Mouse (Mus musculus) hindbrain, embryonic 12.5 days (tissue): ENCODE measurements at regions not wholly inside any gene's neighbourhood (a gene's known extent, or its start where the extent isn't known, plus 50 kb on each side); places are given as distances from the start of the nearest gene placed in this dataset.
A peak's percentile ranks its signal among the peaks of the same experiment; 100 is the strongest.

Experiments used
- ATAC-seq: fragments of 200-750 bp; cut with Nextera tagmentation; 2 replicates; pipeline ENCODE4 v1.8.0; 2017; ENCODE audit warnings: moderate TSS enrichment; ENCODE audit not compliant: low FRiP score
- H3K27ac ChIP-seq: fragments of 300-500 bp; sonication (generic); 2 replicates; pipeline ENCODE4 v1.5.1; 2016; ENCODE audit warnings: mild to moderate bottlenecking
- H3K27me3 ChIP-seq: fragments of 300-500 bp; sonication (generic); 2 replicates; pipeline ENCODE4 v1.6.1; 2016; ENCODE audit warnings: mild to moderate bottlenecking
- H3K36me3 ChIP-seq: fragments of 300-500 bp; sonication (generic); 2 replicates; pipeline ENCODE4 v1.6.1; 2016; ENCODE audit warnings: mild to moderate bottlenecking
- H3K4me1 ChIP-seq: fragments of 300-500 bp; sonication (generic); 2 replicates; pipeline ENCODE4 v1.6.1; 2016
- H3K4me2 ChIP-seq: fragments of 300-500 bp; sonication (generic); replicated peaks from 2 replicates; pipeline ENCODE4 v1.6.1; 2016; ENCODE audit warnings: mild to moderate bottlenecking
- H3K4me3 ChIP-seq: fragments of 300-500 bp; sonication (generic); 2 replicates; pipeline ENCODE4 v1.5.1; 2016; ENCODE audit warnings: mild to moderate bottlenecking
- H3K9ac ChIP-seq: fragments of 300-500 bp; sonication (generic); 2 replicates; pipeline ENCODE4 v1.6.1; 2016; ENCODE audit warnings: mild to moderate bottlenecking, moderate library complexity
- H3K9me3 ChIP-seq: fragments of 300-500 bp; sonication (generic); replicated peaks from 2 replicates; pipeline ENCODE4 v1.6.1; 2016; ENCODE audit warnings: mild to moderate bottlenecking
- WGBS: fragments of 180-500 bp; shearing (Covaris S2); methylation state at CpG from one replicate; pipeline ENCODE4 v1.1.7; 2016; 5-methylcytosine and 5-hydroxymethylcytosine counted together

- no peak for ATAC-seq
- H3K27ac ChIP-seq: peak overlapping the region; percentile 57; the same call in 1 of the 2 replicates
Measured at GRCm38 (mm10) chr2:166414856-166415255, 259.4 kb upstream of the Sulf2 start.

GRCm38 (mm10) chr2:166412031-166412858 is 256.8 kb upstream of the Sulf2 start:
- Histone ChIP-seq H3K9ac (no peak overlapping the region), H3K27ac (peak overlapping the region; percentile 64), H3K9me3 (peaks cover 5% of the 10 kb centered on the region; the same call in 1 of the 2 replicates), H3K27me3 (peaks cover 3% of the 10 kb centered on the region; the same call in 1 of the 2 replicates), H3K4me1 (peaks cover 48% of the 10 kb centered on the region), H3K36me3 (no peaks in the 10 kb centered on the region), H3K4me2 (no peak overlapping the region), H3K4me3 (no peak overlapping the region)
- peak; percentile 35; the same call in 1 of the 2 replicates for ATAC-seq
- WGBS: 23% methylated on average over 17 of the region's 17 CpGs

More at GRCm38 (mm10) chr2:166414856-166415255, 259.4 kb upstream of the Sulf2 start:
- H3K4me2 ChIP-seq: no peak overlapping the region
- H3K36me3 ChIP-seq: no peaks in the 10 kb centered on the region
- H3K4me3 ChIP-seq: no peak overlapping the region
- 89% methylated on average over 8 of the region's 8 CpGs for WGBS
- H3K9ac ChIP-seq: no peak overlapping the region
- no peaks in the 10 kb centered on the region for H3K27me3 ChIP-seq
- H3K4me1 ChIP-seq: peaks cover 46% of the 10 kb centered on the region
- no peaks in the 10 kb centered on the region for H3K9me3 ChIP-seq

GRCm38 (mm10) chr2:166409391-166409790 is 253.9 kb upstream of the Sulf2 start:
- no peak overlapping the region for H3K9ac ChIP-seq
- no peak overlapping the region for H3K27ac ChIP-seq
- peaks cover 3% of the 10 kb centered on the region; the same call in 1 of the 2 replicates for H3K27me3 ChIP-seq
- peaks cover 5% of the 10 kb centered on the region; the same call in 1 of the 2 replicates for H3K9me3 ChIP-seq
- H3K4me3 ChIP-seq: no peak overlapping the region
- H3K4me2 ChIP-seq: no peak overlapping the region
- 84% methylated on average over 5 of the region's 5 CpGs for WGBS
- peaks cover 47% of the 10 kb centered on the region for H3K4me1 ChIP-seq
- no peak for ATAC-seq
- no peaks in the 10 kb centered on the region for H3K36me3 ChIP-seq

- no peaks in the 10 kb centered on the region for H3K36me3 ChIP-seq
- no peak overlapping the region for H3K4me2 ChIP-seq
- no peak overlapping the region for H3K27ac ChIP-seq
- no peak for ATAC-seq
- peaks cover 47% of the 10 kb centered on the region for H3K4me1 ChIP-seq
- 90% methylated on average over 4 of the region's 4 CpGs for WGBS
- no peak overlapping the region for H3K4me3 ChIP-seq
- H3K27me3 ChIP-seq: peaks cover 3% of the 10 kb centered on the region; the same call in 1 of the 2 replicates
- no peak overlapping the region for H3K9ac ChIP-seq
- peaks cover 5% of the 10 kb centered on the region; the same call in 1 of the 2 replicates for H3K9me3 ChIP-seq
Measured at GRCm38 (mm10) chr2:166408806-166409205, 253.3 kb upstream of the Sulf2 start.

- 42% methylated on average over 16 of the region's 16 CpGs for WGBS
- no peak overlapping the region for H3K27ac ChIP-seq
- peaks cover 50% of the 10 kb centered on the region for H3K4me1 ChIP-seq
- H3K4me2 ChIP-seq: no peak overlapping the region
- no peak overlapping the region for H3K4me3 ChIP-seq
- no peak for ATAC-seq
- H3K9ac ChIP-seq: no peak overlapping the region
- peaks cover 5% of the 10 kb centered on the region; the same call in 1 of the 2 replicates for H3K9me3 ChIP-seq
- peaks cover 3% of the 10 kb centered on the region; the same call in 1 of the 2 replicates for H3K27me3 ChIP-seq
- H3K36me3 ChIP-seq: no peaks in the 10 kb centered on the region
Measured at GRCm38 (mm10) chr2:166408009-166408408, 252.5 kb upstream of the Sulf2 start.

- no peaks in the 10 kb centered on the region for H3K36me3 ChIP-seq
- WGBS: 82% methylated on average over 11 of the region's 11 CpGs
Measured at GRCm38 (mm10) chr2:166406826-166407225, 251.4 kb upstream of the Sulf2 start.

GRCm38 (mm10) chr2:166403319-166403718 is 247.9 kb upstream of the Sulf2 start:
- H3K27me3 ChIP-seq: peaks cover 16% of the 10 kb centered on the region
- H3K36me3 ChIP-seq: no peaks in the 10 kb centered on the region
- no peak overlapping the region for H3K4me3 ChIP-seq
- peaks cover 44% of the 10 kb centered on the region for H3K4me1 ChIP-seq
- WGBS: 61% methylated on average over 10 of the region's 10 CpGs
- ATAC-seq: no peak
- no peaks in the 10 kb centered on the region for H3K9me3 ChIP-seq
- H3K27ac ChIP-seq: no peak overlapping the region
- H3K9ac ChIP-seq: no peak overlapping the region
- no peak overlapping the region for H3K4me2 ChIP-seq

More at GRCm38 (mm10) chr2:166406826-166407225, 251.4 kb upstream of the Sulf2 start:
- H3K4me1 ChIP-seq: peaks cover 40% of the 10 kb centered on the region
- no peak overlapping the region for H3K4me3 ChIP-seq
- H3K4me2 ChIP-seq: no peak overlapping the region
- no peak overlapping the region for H3K27ac ChIP-seq
- peaks cover 5% of the 10 kb centered on the region; the same call in 1 of the 2 replicates for H3K9me3 ChIP-seq
- no peak overlapping the region for H3K9ac ChIP-seq
- H3K27me3 ChIP-seq: peaks cover 3% of the 10 kb centered on the region; the same call in 1 of the 2 replicates
- no peak for ATAC-seq

GRCm38 (mm10) chr2:166401860-166402259 is 246.4 kb upstream of the Sulf2 start:
- no peak for ATAC-seq
- Histone ChIP-seq H3K4me3 (no peak overlapping the region), H3K9me3 (no peaks in the 10 kb centered on the region), H3K4me2 (no peak overlapping the region), H3K36me3 (no peaks in the 10 kb centered on the region), H3K27ac (no peak overlapping the region), H3K4me1 (peaks cover 36% of the 10 kb centered on the region), H3K27me3 (peaks cover 19% of the 10 kb centered on the region), H3K9ac (no peak overlapping the region)
- 91% methylated on average over 3 of the region's 3 CpGs for WGBS

- 77% methylated on average over 10 of the region's 10 CpGs for WGBS
- Histone ChIP-seq H3K27me3 (peaks cover 19% of the 10 kb centered on the region), H3K4me2 (no peak overlapping the region), H3K9me3 (no peaks in the 10 kb centered on the region), H3K4me3 (no peak overlapping the region), H3K27ac (no peak overlapping the region), H3K4me1 (peaks cover 28% of the 10 kb centered on the region), H3K36me3 (no peaks in the 10 kb centered on the region), H3K9ac (no peak overlapping the region)
- no peak for ATAC-seq
Measured at GRCm38 (mm10) chr2:166400304-166400703, 244.8 kb upstream of the Sulf2 start.

GRCm38 (mm10) chr2:166399140-166399830 is 243.8 kb upstream of the Sulf2 start:
- H3K4me3 ChIP-seq: no peak overlapping the region
- H3K9me3 ChIP-seq: no peaks in the 10 kb centered on the region
- peak overlapping the region; percentile 66 for H3K27ac ChIP-seq
- WGBS: 29% methylated on average over 6 of the region's 6 CpGs
- peaks cover 19% of the 10 kb centered on the region for H3K27me3 ChIP-seq
- H3K36me3 ChIP-seq: no peaks in the 10 kb centered on the region
- H3K9ac ChIP-seq: no peak overlapping the region
- ATAC-seq: no peak
- H3K4me2 ChIP-seq: no peak overlapping the region
- peaks cover 35% of the 10 kb centered on the region for H3K4me1 ChIP-seq

GRCm38 (mm10) chr2:166398774-166399139 is 243.3 kb upstream of the Sulf2 start:
- Histone ChIP-seq H3K4me3 (no peak overlapping the region), H3K4me1 (peaks cover 39% of the 10 kb centered on the region), H3K9ac (no peak overlapping the region), H3K36me3 (no peaks in the 10 kb centered on the region), H3K27me3 (peaks cover 19% of the 10 kb centered on the region), H3K4me2 (no peak overlapping the region), H3K9me3 (no peaks in the 10 kb centered on the region), H3K27ac (peak overlapping the region; percentile 66)
- 64% methylated on average over 5 of the region's 5 CpGs for WGBS
- no peak for ATAC-seq

- Histone ChIP-seq H3K4me2 (no peak overlapping the region), H3K27ac (0 out of 2 replicates have a peak overlapping the region, but pooled peaks have one; percentile 35), H3K27me3 (peaks cover 21% of the 10 kb centered on the region), H3K9me3 (no peaks in the 10 kb centered on the region), H3K36me3 (no peaks in the 10 kb centered on the region), H3K4me1 (peaks cover 34% of the 10 kb centered on the region), H3K4me3 (no peak overlapping the region), H3K9ac (no peak overlapping the region)
- no peak for ATAC-seq
- WGBS: 77% methylated on average over 10 of the region's 10 CpGs
Measured at GRCm38 (mm10) chr2:166398156-166398555, 242.7 kb upstream of the Sulf2 start.
